8 mouse cellular contexts compared by ENCODE assay signal in the genomic region with DNA sequence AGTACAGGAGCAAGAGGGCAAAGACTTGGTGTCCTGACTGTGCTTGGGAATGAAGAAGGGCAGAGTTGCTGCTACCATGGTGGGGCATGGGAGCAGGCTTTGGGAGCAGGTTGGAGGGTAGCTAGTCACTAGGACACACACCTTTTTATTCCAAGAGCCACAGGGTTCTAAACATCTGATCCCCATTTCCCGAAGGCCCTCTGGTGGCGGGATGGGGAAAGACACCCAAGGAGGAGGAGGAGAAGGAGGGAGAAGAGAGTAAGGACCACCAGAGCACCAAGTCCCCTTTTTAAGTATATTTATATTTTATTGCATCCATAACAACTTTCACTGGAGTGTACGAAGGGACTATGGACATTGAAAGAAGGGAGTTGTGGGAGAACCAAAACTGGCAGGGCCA. TPM values are rescaled to one million over a fixed set of nuclear protein-coding genes. Genes with fewer than 3 reads are reported as not detected.
A peak's percentile ranks its signal among the peaks of the same experiment; 100 is the strongest.
DNase-seq lines count a peak whose midpoint lies in the region; ATAC-seq and TF ChIP-seq lines count a peak whose summit lies in the region.
"Had no signal": no experiment of that assay in that cellular context is flagged by ENCODE, and none has a peak within 500 bp of the region (broad histone marks: within the 10 kb centered on the region; RNA-seq: fewer than 3 reads in every experiment).

No protein-coding gene starts in this region.

- H3K27ac ChIP-seq in intestine, postnatal 0 days (ENCODE audit: low read depth, low read length), result no peak overlapping the region
- no peak overlapping the region for H3K27ac ChIP-seq in intestine, embryonic 15.5 days
- H3K27ac ChIP-seq in MEL (ENCODE audit: control insufficient read depth, low read depth, low read length), result no peak overlapping the region
- H3K27ac ChIP-seq in limb, embryonic 10.5 days, result no peak overlapping the region

- no peak overlapping the region for H3K4me2 ChIP-seq in intestine, postnatal 0 days (replicated peaks; ENCODE audit: low read depth)
- no peak overlapping the region for H3K4me2 ChIP-seq in intestine, embryonic 15.5 days (replicated peaks)

- H3K79me2 ChIP-seq in MEL (ENCODE audit: control insufficient read depth, insufficient read depth, low read length, poor library complexity), result no peaks in the 10 kb centered on the region

- peak; percentile 20 for DNase-seq in MEL (ENCODE audit: low read depth, low spot score)
- peak; percentile 37 for DNase-seq in brain, embryonic 14.5 days (ENCODE audit: low read depth)
- DNase-seq in gastrocnemius, postnatal 10 days, result peak; percentile 39
- peak; percentile 72 for DNase-seq in limb, embryonic 10.5 days (ENCODE audit: low spot score)
- DNase-seq in retina, postnatal 7 days (ENCODE audit: low read depth, low spot score), result peak; percentile 30

- TF ChIP-seq EP300 in MEL (IDR thresholded peaks at IDR 0.05; ENCODE audit: low read depth in 1 of 2, low read length in 2 of 2), result no peak

- TF ChIP-seq POLR2A in MEL (IDR thresholded peaks at IDR 0.05; ENCODE audit: control insufficient read depth in 1 of 2, insufficient read depth in 1 of 2, low read depth in 1 of 2, low read length in 2 of 2, poor library complexity in 1 of 2), result no peak
- no peak for TF ChIP-seq POLR2A in brain, embryonic 14.5 days (IDR thresholded peaks at IDR 0.05; ENCODE audit: borderline replicate concordance, extremely low read depth, insufficient read depth, insufficient read length, poor library complexity, severe bottlenecking)

- H3K9ac ChIP-seq in intestine, postnatal 0 days (ENCODE audit: low read depth, low read length), result no peak overlapping the region
- H3K9ac ChIP-seq in intestine, embryonic 15.5 days, result no peak overlapping the region
- no peak overlapping the region for H3K9ac ChIP-seq in MEL (ENCODE audit: control insufficient read depth, low read depth, low read length, poor library complexity, severe bottlenecking)

- no peak overlapping the region for H3K4me3 ChIP-seq in intestine, postnatal 0 days (ENCODE audit: low read depth, low read length)
- no peak overlapping the region for H3K4me3 ChIP-seq in intestine, embryonic 15.5 days (replicated peaks)
- H3K4me3 ChIP-seq in MEL (ENCODE audit: control insufficient read depth in 1 of 2, insufficient read depth in 1 of 2, low read depth in 2 of 2, low read length in 2 of 2), result no peak overlapping the region
- H3K4me3 ChIP-seq in limb, embryonic 10.5 days, result no peak overlapping the region
- H3K4me3 ChIP-seq: erythroblast, embryonic 14.5 days had no signal

- H3K27me3 ChIP-seq in intestine, postnatal 0 days (replicated peaks; ENCODE audit: control insufficient read depth, insufficient read depth, low read length), result no peaks in the 10 kb centered on the region
- H3K27me3 ChIP-seq in intestine, embryonic 15.5 days (replicated peaks), result no peaks in the 10 kb centered on the region
- H3K27me3 ChIP-seq in MEL (ENCODE audit: control insufficient read depth in 1 of 2, insufficient read depth in 2 of 2, low read length in 2 of 2), result no peaks in the 10 kb centered on the region
- H3K27me3 ChIP-seq in limb, embryonic 10.5 days (ENCODE audit: low read depth, poor library complexity, severe bottlenecking), result no peaks in the 10 kb centered on the region

- 16% methylated on average over 3 of the region's 3 CpGs for WGBS in intestine, postnatal 0 days
- WGBS in intestine, embryonic 15.5 days, result 9% methylated on average over 3 of the region's 3 CpGs
- 16% methylated on average over 3 of the region's 3 CpGs for WGBS in limb, embryonic 10.5 days

- no peaks in the 10 kb centered on the region for H3K4me1 ChIP-seq in intestine, postnatal 0 days (replicated peaks; ENCODE audit: control insufficient read depth, insufficient read depth, low read length)
- H3K4me1 ChIP-seq in intestine, embryonic 15.5 days (replicated peaks), result no peaks in the 10 kb centered on the region
- H3K4me1 ChIP-seq in MEL (ENCODE audit: control insufficient read depth in 1 of 2, insufficient read depth in 2 of 2, low read length in 2 of 2), result no peaks in the 10 kb centered on the region
- no peaks in the 10 kb centered on the region for H3K4me1 ChIP-seq in limb, embryonic 10.5 days

- peak; percentile 19 for TF ChIP-seq RAD21 in MEL (IDR thresholded peaks at IDR 0.05; ENCODE audit: low read depth, low read length)

- H3K36me3 ChIP-seq in intestine, postnatal 0 days (ENCODE audit: control insufficient read depth, insufficient read depth), result no peaks in the 10 kb centered on the region
- no peaks in the 10 kb centered on the region for H3K36me3 ChIP-seq in intestine, embryonic 15.5 days
- no peaks in the 10 kb centered on the region for H3K36me3 ChIP-seq in MEL (ENCODE audit: control insufficient read depth in 1 of 2, insufficient read depth in 2 of 2, low read length in 2 of 2)
- no peaks in the 10 kb centered on the region for H3K36me3 ChIP-seq in limb, embryonic 10.5 days

- H3K9me3 ChIP-seq in intestine, postnatal 0 days (ENCODE audit: control insufficient read depth), result no peaks in the 10 kb centered on the region
- H3K9me3 ChIP-seq in intestine, embryonic 15.5 days, result no peaks in the 10 kb centered on the region
- no peaks in the 10 kb centered on the region for H3K9me3 ChIP-seq in MEL (replicated peaks; ENCODE audit: insufficient read depth, low read length)
- no peaks in the 10 kb centered on the region for H3K9me3 ChIP-seq in limb, embryonic 10.5 days (replicated peaks)

- ATAC-seq in intestine, postnatal 0 days, result no peak
- no peak for ATAC-seq in intestine, embryonic 15.5 days

- peak; percentile 76 for TF ChIP-seq CTCF in intestine, postnatal 0 days (IDR thresholded peaks at IDR 0.05; ENCODE audit: low read depth)
- TF ChIP-seq CTCF in MEL (IDR thresholded peaks at IDR 0.05 in 2 of 3, conservative IDR thresholded peaks at IDR 0.05 in 1 of 3; ENCODE audit: control insufficient read depth in 1 of 3, insufficient read depth in 1 of 3, low read depth in 2 of 3, low read length in 3 of 3, poor library complexity in 1 of 3, severe bottlenecking in 1 of 3), result peak; percentile 47 to 62 (median 48)
- TF ChIP-seq CTCF in brain, embryonic 14.5 days (IDR thresholded peaks at IDR 0.05; ENCODE audit: borderline replicate concordance, extremely low read depth, insufficient read depth, insufficient read length), result peak; percentile 77

TF ChIP-seq in MEL, 35 proteins besides CTCF, POLR2A, EP300 and RAD21:
- TF ChIP-seq SMC3 (IDR thresholded peaks at IDR 0.05; ENCODE audit: low read depth, low read length) (peak; percentile 52), MAFK (IDR thresholded peaks at IDR 0.05; ENCODE audit: borderline replicate concordance, low read depth, low read length) (no peak), KAT2A (conservative IDR thresholded peaks at IDR 0.05; ENCODE audit: low read depth, low read length) (no peak)

RNA-seq across cellular contexts. Expression of a gene that starts 57.0 kb away (rescaled TPM):
- polyA plus RNA-seq in intestine, postnatal 0 days (2015; fragmentation: Nextera tagmentation; extraction: Ambion mirVana), result 7.0 and 7.8 TPM in 2 replicates
- 9.7 and 10.3 TPM in 2 replicates for polyA plus RNA-seq in intestine, embryonic 15.5 days (2015; fragmentation: Nextera tagmentation; extraction: Ambion mirVana)
- total RNA-seq in MEL (2012; rRNA removed), result 8.8 and 10.0 TPM in 2 replicates
- polyA plus RNA-seq in MEL (2012; ENCODE audit: insufficient read depth in 1 of 2, insufficient read length in 2 of 2, low read depth in 1 of 2, low replicate concordance in 2 of 2, missing spikeins in 1 of 2), result 10 to 100 TPM; 11.9 to 21.3 TPM
- 50.8 and 68.1 TPM in 2 replicates for polyA plus RNA-seq in brain, embryonic 14.5 days (2012; rRNA removed)
- total RNA-seq in gastrocnemius, postnatal 10 days (2021), result 10 to 100 TPM; 26.0 to 33.0 TPM
- 14.8 and 15.8 TPM in 2 replicates for polyA plus RNA-seq in limb, embryonic 10.5 days (2016; fragmentation: Nextera tagmentation; extraction: Ambion mirVana)

Comparison
In these comparisons a context has a peak if more than half of its experiments do, and no peak if none do; other contexts are left out.
1. DNase-seq: peak in every context shown above with its lines; median percentile 72 in limb, embryonic 10.5 days; 39 in gastrocnemius, postnatal 10 days; 37 in brain, embryonic 14.5 days; 30 in retina, postnatal 7 days; 20 in MEL.